Mouse (Mus musculus): ENCODE results near the gene Pid1. TPM values are rescaled to one million over a fixed set of nuclear protein-coding genes. Genes with fewer than 3 reads are reported as not detected.

Pid1 gene
- polyA plus RNA-seq, 1 experiment from 2014 or later, result 20.3 TPM

DNA sequence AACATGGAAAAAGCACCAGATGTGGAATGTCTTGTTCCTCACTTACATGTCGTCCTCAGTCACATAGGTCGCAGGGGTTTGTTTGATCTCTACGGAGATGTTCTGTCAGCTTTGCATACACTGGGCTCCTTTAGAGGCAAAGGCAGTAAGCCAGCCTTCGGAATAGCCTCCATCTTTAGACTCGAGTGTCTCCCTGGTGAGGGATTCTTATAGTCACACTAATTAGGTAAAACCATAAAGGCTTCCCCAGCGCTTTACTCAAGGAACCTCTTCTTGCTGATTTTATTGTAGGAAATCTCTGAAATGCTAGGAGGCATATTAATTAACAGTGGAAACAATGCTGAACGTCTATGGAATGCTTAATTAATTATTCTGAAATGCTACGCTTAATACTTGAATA, 284.4 kb downstream of the Pid1 start:
- ATAC-seq, result no peak
- TF ChIP-seq CTCF (IDR thresholded peaks at IDR 0.05), result no peak
- CTCF ChIA-PET, result no interaction called here
- DNase-seq (ENCODE audit: low read depth, low spot score), result no peak
- H3K27me3 ChIP-seq, result no peaks in the 10 kb centered on the region
- POLR2A ChIA-PET, result no interaction called here
- in situ Hi-C loops (cut with MboI; ENCODE audit: low pct_unique_long_range_greater_than_20kb), result no loop called here

- ChIA-PET CTCF (no interaction called here), POLR2A (no interaction called here)
- in situ Hi-C loops (cut with MboI; ENCODE audit: low pct_unique_long_range_greater_than_20kb), result no loop called here
- DNase-seq (ENCODE audit: low read depth, low spot score) (no peak), ATAC-seq (no peak)
- no peaks in the 10 kb centered on the region for H3K27me3 ChIP-seq
- no peak for TF ChIP-seq CTCF (IDR thresholded peaks at IDR 0.05)
Observed at GRCm38 (mm10) chr1:84077023-84077422, 287.0 kb downstream of the Pid1 start.

GRCm38 (mm10) chr1:84056884-84057630, 306.9 kb downstream of the Pid1 start:
- CTCF ChIA-PET, result no interaction called here
- in situ Hi-C loops (cut with MboI; ENCODE audit: low pct_unique_long_range_greater_than_20kb), result no loop called here
- no peak for DNase-seq (ENCODE audit: low read depth, low spot score)

DNA sequence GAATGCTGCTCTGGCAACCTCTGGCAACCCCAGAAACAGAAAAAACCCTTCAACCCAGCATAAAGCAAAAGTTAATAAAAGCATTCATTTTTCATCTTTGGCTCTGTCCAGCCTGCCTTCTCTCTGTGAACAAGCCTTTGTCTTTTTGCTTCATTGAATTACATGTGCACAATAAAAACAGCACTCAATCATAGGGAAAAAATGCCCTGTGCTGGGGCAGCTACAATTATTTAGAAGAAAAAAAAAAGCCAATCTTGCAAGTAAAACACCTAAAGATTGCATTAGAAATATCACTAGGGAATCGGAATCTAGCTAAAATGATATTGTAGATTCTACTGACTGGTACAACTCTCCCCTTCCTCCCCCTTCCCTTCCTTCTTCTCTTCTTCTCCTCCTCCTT, 307.7 kb downstream of the Pid1 start:
- ChIA-PET POLR2A (no interaction called here), CTCF (no interaction called here)
- DNase-seq (ENCODE audit: low read depth, low spot score) (no peak), ATAC-seq (no peak)
- H3K27me3 ChIP-seq, result no peaks in the 10 kb centered on the region
- in situ Hi-C loops (cut with MboI; ENCODE audit: low pct_unique_long_range_greater_than_20kb), result no loop called here
- TF ChIP-seq CTCF (IDR thresholded peaks at IDR 0.05), result no peak

More at GRCm38 (mm10) chr1:84056884-84057630, 306.9 kb downstream of the Pid1 start:
- no peaks in the 10 kb centered on the region for H3K27me3 ChIP-seq
- ATAC-seq, result no peak
- POLR2A ChIA-PET, result no interaction called here
- TF ChIP-seq CTCF (IDR thresholded peaks at IDR 0.05), result no peak

DNA sequence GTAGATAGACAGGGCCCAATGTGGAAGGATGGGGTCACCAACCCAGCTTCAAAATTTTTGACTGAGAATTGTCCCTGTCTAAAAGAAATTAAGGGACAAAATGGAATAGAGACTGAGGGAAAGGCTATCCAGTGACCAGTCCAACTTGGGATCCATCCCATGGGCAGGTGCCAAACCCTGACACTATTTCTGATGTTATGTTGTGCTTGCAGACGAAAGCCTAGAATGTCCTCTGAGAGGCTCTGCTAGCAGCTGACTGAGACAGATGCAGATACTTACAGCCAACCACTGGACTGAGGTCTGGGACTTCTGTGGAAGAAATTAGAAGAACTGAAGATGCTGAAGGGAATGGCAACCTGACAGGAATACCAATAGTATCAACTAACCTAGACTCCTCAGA, 338.2 kb downstream of the Pid1 start:
- ChIA-PET CTCF (no interaction called here), POLR2A (no interaction called here)
- in situ Hi-C loops (cut with MboI; ENCODE audit: low pct_unique_long_range_greater_than_20kb), result no loop called here
- no peak for TF ChIP-seq CTCF (IDR thresholded peaks at IDR 0.05)
- DNase-seq (ENCODE audit: low read depth, low spot score) (no peak), ATAC-seq (no peak)
- H3K27me3 ChIP-seq, result no peaks in the 10 kb centered on the region

- CTCF ChIA-PET, result no interaction called here
- DNase-seq (ENCODE audit: low read depth, low spot score), result no peak
Observed at GRCm38 (mm10) chr1:84012871-84013375, 351.1 kb downstream of the Pid1 start.

DNA sequence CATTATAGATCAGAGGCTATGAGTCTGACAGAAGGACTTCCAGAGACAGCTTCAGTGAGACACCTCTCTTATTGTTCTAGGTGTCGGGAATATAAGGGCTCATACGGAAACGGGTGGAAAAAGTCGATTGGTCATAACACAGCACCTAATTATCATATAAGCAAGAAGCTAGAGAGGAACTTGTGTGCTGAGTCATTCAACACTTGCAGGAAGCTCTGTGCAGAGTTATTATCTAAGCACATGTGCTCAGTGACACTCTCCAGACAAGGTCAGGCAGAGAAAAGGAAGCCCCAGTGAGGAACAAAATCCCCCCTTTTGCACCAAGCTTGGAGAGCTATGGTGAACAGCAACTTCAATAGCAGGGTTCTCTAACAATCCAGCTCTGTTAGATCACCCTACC, 361.4 kb downstream of the Pid1 start:
- no peak for TF ChIP-seq CTCF (IDR thresholded peaks at IDR 0.05)
- in situ Hi-C loops (cut with MboI; ENCODE audit: low pct_unique_long_range_greater_than_20kb), result no loop called here
- H3K27me3 ChIP-seq, result peaks cover 7% of the 10 kb centered on the region
- no peak for DNase-seq (ENCODE audit: low read depth, low spot score)
- ATAC-seq, result no peak
- ChIA-PET CTCF (no interaction called here), POLR2A (no interaction called here)

More at GRCm38 (mm10) chr1:84012871-84013375, 351.1 kb downstream of the Pid1 start:
- no peak for ATAC-seq
- POLR2A ChIA-PET, result no interaction called here
- in situ Hi-C loops (cut with MboI; ENCODE audit: low pct_unique_long_range_greater_than_20kb), result no loop called here
- H3K27me3 ChIP-seq, result peaks cover 19% of the 10 kb centered on the region
- TF ChIP-seq CTCF (IDR thresholded peaks at IDR 0.05), result no peak
